Mouse (Mus musculus) embryonic facial prominence, embryonic 13.5 days (tissue): ENCODE measurements around the gene Rapgef4. TPM values are rescaled to one million over a fixed set of nuclear protein-coding genes. Genes with fewer than 3 reads are reported as not detected.
"Not testable (repeated sequence)": the region's sequence is repeated elsewhere in the genome, so short reads cannot be mapped to it uniquely, and the experiment has no call there.

Source experiments
- ATAC-seq: fragments of 200-750 bp; cut with Nextera tagmentation; 2 replicates; pipeline ENCODE4 v1.8.0; 2017; ENCODE audit warnings: low read depth; ENCODE audit not compliant: insufficient number of reproducible peaks, insufficient read depth, low FRiP score, low TSS enrichment
- H3K27ac ChIP-seq: fragments of 300-500 bp; sonication (generic); 2 replicates; pipeline ENCODE4 v1.5.1; 2015; ENCODE audit warnings: moderate library complexity, mild to moderate bottlenecking, inconsistent platforms
- H3K27me3 ChIP-seq: fragments of 300-500 bp; sonication (generic); 2 replicates; pipeline ENCODE4 v1.6.1; 2015; ENCODE audit warnings: mild to moderate bottlenecking, inconsistent platforms
- H3K36me3 ChIP-seq: fragments of 300-500 bp; sonication (generic); 2 replicates; pipeline ENCODE4 v1.6.1; 2015; ENCODE audit warnings: mild to moderate bottlenecking, inconsistent platforms
- H3K4me1 ChIP-seq: fragments of 300-500 bp; sonication (generic); 2 replicates; pipeline ENCODE4 v1.6.1; 2015; ENCODE audit warnings: inconsistent platforms
- H3K4me2 ChIP-seq: fragments of 300-500 bp; sonication (generic); 2 replicates; pipeline ENCODE4 v1.6.1; 2015; ENCODE audit warnings: moderate library complexity, mild to moderate bottlenecking, inconsistent platforms
- H3K4me3 ChIP-seq: fragments of 300-500 bp; sonication (generic); 2 replicates; pipeline ENCODE4 v1.5.1; 2015; ENCODE audit warnings: mild to moderate bottlenecking, inconsistent platforms
- H3K9ac ChIP-seq: fragments of 300-500 bp; sonication (generic); 2 replicates; pipeline ENCODE4 v1.6.1; 2015; ENCODE audit warnings: mild to moderate bottlenecking, inconsistent platforms
- H3K9me3 ChIP-seq: fragments of 300-500 bp; sonication (generic); 2 replicates; pipeline ENCODE4 v1.6.1; 2016; ENCODE audit warnings: inconsistent platforms
- WGBS: fragments of 180-500 bp; shearing (Covaris S2); methylation state at CpG from one replicate; pipeline ENCODE4 v1.1.7; 2015; ENCODE audit warnings: mixed read lengths; 5-methylcytosine and 5-hydroxymethylcytosine counted together
- polyA plus RNA-seq: library from polyadenylated mRNA; unstranded; fragments of >200 nt; fragmentation: Nextera tagmentation; extraction: Ambion mirVana; gene quantifications from 2 replicates; pipeline ENCODE4 v1.2.1, GENCODE M21; 2015

Gene Rapgef4
- polyA plus RNA-seq, 1 experiment from 2014 or later: 3.0 TPM

- Histone ChIP-seq H3K9me3 (no peaks in the 10 kb centered on the region), H3K4me3 (no peak overlapping the region), H3K27me3 (no peaks in the 10 kb centered on the region), H3K36me3 (no peaks in the 10 kb centered on the region), H3K4me2 (no peak overlapping the region), H3K27ac (no peak overlapping the region), H3K9ac (no peak overlapping the region), H3K4me1 (no peaks in the 10 kb centered on the region)
- 69% methylated on average over 8 of the region's 8 CpGs for WGBS
- no peak for ATAC-seq
Measured at GRCm38 (mm10) chr2:72129612-72130311, 148.7 kb downstream of the Rapgef4 start.

- WGBS: 77% methylated on average over 3 of the region's 3 CpGs
- no peaks in the 10 kb centered on the region for H3K36me3 ChIP-seq
- ATAC-seq: no peak
- no peaks in the 10 kb centered on the region for H3K9me3 ChIP-seq
- no peak overlapping the region for H3K4me3 ChIP-seq
- no peak overlapping the region for H3K4me2 ChIP-seq
- H3K9ac ChIP-seq: no peak overlapping the region
- no peaks in the 10 kb centered on the region for H3K27me3 ChIP-seq
- peaks cover 12% of the 10 kb centered on the region for H3K4me1 ChIP-seq
- H3K27ac ChIP-seq: no peak overlapping the region
Measured at GRCm38 (mm10) chr2:72132222-72132621, 151.2 kb downstream of the Rapgef4 start.

- no peak for ATAC-seq
- no peak overlapping the region for H3K9ac ChIP-seq
- no peaks in the 10 kb centered on the region for H3K27me3 ChIP-seq
- no peak overlapping the region for H3K27ac ChIP-seq
- H3K4me2 ChIP-seq: no peak overlapping the region
- H3K36me3 ChIP-seq: no peaks in the 10 kb centered on the region
- 33% methylated on average over 3 of the region's 3 CpGs for WGBS
- peaks cover 3% of the 10 kb centered on the region; the same call in 1 of the 2 replicates for H3K9me3 ChIP-seq
- no peak overlapping the region for H3K4me3 ChIP-seq
- peaks cover 12% of the 10 kb centered on the region for H3K4me1 ChIP-seq
Measured at GRCm38 (mm10) chr2:72136045-72136444, 155.0 kb downstream of the Rapgef4 start.

GRCm38 (mm10) chr2:72136486-72137264 is 155.6 kb downstream of the Rapgef4 start:
- Histone ChIP-seq H3K27me3 (no peaks in the 10 kb centered on the region), H3K4me3 (no peak overlapping the region), H3K27ac (no peak overlapping the region), H3K36me3 (no peaks in the 10 kb centered on the region), H3K4me2 (no peak overlapping the region), H3K9ac (no peak overlapping the region), H3K4me1 (peaks cover 12% of the 10 kb centered on the region), H3K9me3 (peaks cover 3% of the 10 kb centered on the region; the same call in 1 of the 2 replicates)
- 24% methylated on average over 9 of the region's 9 CpGs for WGBS
- no peak for ATAC-seq

- Histone ChIP-seq H3K4me1 (peaks cover 25% of the 10 kb centered on the region), H3K27ac (no peak overlapping the region), H3K9me3 (peaks cover 3% of the 10 kb centered on the region; the same call in 1 of the 2 replicates), H3K4me2 (no peak overlapping the region), H3K36me3 (no peaks in the 10 kb centered on the region), H3K4me3 (no peak overlapping the region), H3K9ac (no peak overlapping the region), H3K27me3 (no peaks in the 10 kb centered on the region)
- no peak for ATAC-seq
- WGBS: 90% methylated on average over 14 of the region's 14 CpGs
Measured at GRCm38 (mm10) chr2:72139863-72140845, 159.1 kb downstream of the Rapgef4 start.

GRCm38 (mm10) chr2:72141091-72141490 is 160.1 kb downstream of the Rapgef4 start:
- WGBS: 89% methylated on average over 8 of the region's 8 CpGs
- H3K9ac ChIP-seq: no peak overlapping the region
- H3K9me3 ChIP-seq: peaks cover 3% of the 10 kb centered on the region; the same call in 1 of the 2 replicates
- no peaks in the 10 kb centered on the region for H3K27me3 ChIP-seq
- peaks cover 24% of the 10 kb centered on the region for H3K4me1 ChIP-seq
- no peak overlapping the region for H3K4me3 ChIP-seq
- H3K27ac ChIP-seq: no peak overlapping the region
- H3K36me3 ChIP-seq: no peaks in the 10 kb centered on the region
- ATAC-seq: no peak
- H3K4me2 ChIP-seq: no peak overlapping the region

- not testable (repeated sequence) for H3K27me3 ChIP-seq, H3K4me2 ChIP-seq, H3K4me3 ChIP-seq, H3K36me3 ChIP-seq, H3K27ac ChIP-seq, H3K9me3 ChIP-seq, H3K9ac ChIP-seq, ATAC-seq
- H3K4me1 ChIP-seq: peaks cover 18% of the 10 kb centered on the region
- 88% methylated on average over 4 of the region's 4 CpGs for WGBS
Measured at GRCm38 (mm10) chr2:72141732-72142131, 160.7 kb downstream of the Rapgef4 start.

GRCm38 (mm10) chr2:72143413-72143812 is 162.4 kb downstream of the Rapgef4 start:
- WGBS: 80% methylated on average over 9 of the region's 9 CpGs
- no peak for ATAC-seq
- no peak overlapping the region for H3K9ac ChIP-seq

GRCm38 (mm10) chr2:72144576-72145200 is 163.6 kb downstream of the Rapgef4 start:
- Histone ChIP-seq H3K27ac (no peak overlapping the region), H3K4me1 (peaks cover 20% of the 10 kb centered on the region), H3K9me3 (no peaks in the 10 kb centered on the region), H3K27me3 (no peaks in the 10 kb centered on the region), H3K4me3 (no peak overlapping the region), H3K36me3 (no peaks in the 10 kb centered on the region), H3K4me2 (no peak overlapping the region), H3K9ac (no peak overlapping the region)
- no peak for ATAC-seq
- whole genome bisulfite sequencing: 51% methylated on average over 7 of the region's 7 CpGs

More at GRCm38 (mm10) chr2:72143413-72143812, 162.4 kb downstream of the Rapgef4 start:
- Histone ChIP-seq H3K4me1 (peaks cover 14% of the 10 kb centered on the region), H3K36me3 (no peaks in the 10 kb centered on the region), H3K9me3 (no peaks in the 10 kb centered on the region), H3K27me3 (no peaks in the 10 kb centered on the region), H3K4me3 (no peak overlapping the region), H3K4me2 (no peak overlapping the region), H3K27ac (no peak overlapping the region)

- no peak for ATAC-seq
- Histone ChIP-seq H3K4me2 (no peak overlapping the region), H3K9me3 (no peaks in the 10 kb centered on the region), H3K9ac (no peak overlapping the region), H3K27me3 (no peaks in the 10 kb centered on the region), H3K4me3 (no peak overlapping the region), H3K27ac (no peak overlapping the region), H3K4me1 (peaks cover 20% of the 10 kb centered on the region), H3K36me3 (no peaks in the 10 kb centered on the region)
- 89% methylated on average over 11 of the region's 11 CpGs for WGBS
Measured at GRCm38 (mm10) chr2:72145281-72145875, 164.3 kb downstream of the Rapgef4 start.
